Mouse (Mus musculus) midbrain, postnatal 0 days (tissue): Measurements from ENCODE around the gene Hist1h2bf. TPM values are rescaled to one million over a fixed set of nuclear protein-coding genes. Genes with fewer than 3 reads are reported as not detected.
"Not testable (repeated sequence)": the region's sequence is repeated elsewhere in the genome, so short reads cannot be mapped to it uniquely, and the experiment has no call there.

Source experiments
- ATAC-seq: fragments of 200-750 bp; cut with Nextera tagmentation; 2 replicates; pipeline ENCODE4 v1.8.0; 2017; ENCODE audit warnings: moderate number of reproducible peaks, mild to moderate bottlenecking, moderate TSS enrichment, moderate library complexity; ENCODE audit not compliant: low FRiP score
- DNase-seq: peaks from one replicate; pipeline ENCODE4 v3.0.0-alpha.2; 2015; ENCODE audit warnings: low spot score
- H3K27ac ChIP-seq: fragments of 300-500 bp; sonication (generic); 2 replicates; pipeline ENCODE4 v1.5.1; 2014; ENCODE audit warnings: low read depth, mild to moderate bottlenecking, low read length, mixed read lengths
- H3K27me3 ChIP-seq: fragments of 300-500 bp; sonication (generic); 2 replicates; pipeline ENCODE4 v1.6.1; 2014; ENCODE audit warnings: low read length, control low read depth, mixed read lengths; ENCODE audit not compliant: insufficient read depth
- H3K36me3 ChIP-seq: fragments of 300-500 bp; sonication (generic); 2 replicates; pipeline ENCODE4 v1.6.1; 2014; ENCODE audit warnings: low read length, control low read depth, mixed read lengths; ENCODE audit not compliant: insufficient read depth
- H3K4me1 ChIP-seq: fragments of 300-500 bp; sonication (generic); 2 replicates; pipeline ENCODE4 v1.6.1; 2014; ENCODE audit warnings: mild to moderate bottlenecking, control low read depth, antibody characterized with exemption, low read length, mixed read lengths; ENCODE audit not compliant: insufficient read depth
- H3K4me2 ChIP-seq: fragments of 300-500 bp; sonication (generic); 2 replicates; pipeline ENCODE4 v1.6.1; 2014; ENCODE audit warnings: low read depth, mild to moderate bottlenecking, low read length, mixed read lengths; ENCODE audit not compliant: poor library complexity, severe bottlenecking
- H3K4me3 ChIP-seq: fragments of 300-500 bp; sonication (generic); 2 replicates; pipeline ENCODE4 v1.5.1; 2014; ENCODE audit warnings: low read depth, mild to moderate bottlenecking, low read length, moderate library complexity
- H3K9ac ChIP-seq: fragments of 300-500 bp; sonication (generic); replicated peaks from 2 replicates; pipeline ENCODE4 v1.6.1; 2014; ENCODE audit warnings: mild to moderate bottlenecking, low read length, moderate library complexity, mixed read lengths; ENCODE audit not compliant: poor library complexity, severe bottlenecking
- H3K9me3 ChIP-seq: fragments of 300-500 bp; sonication (generic); 2 replicates; pipeline ENCODE4 v1.6.1; 2016; ENCODE audit warnings: low read length, control low read depth
- CTCF ChIP-seq: IDR thresholded peaks from 2 replicates; pipeline ENCODE4 v1.5.1; 2016; ENCODE audit warnings: antibody characterized with exemption, mild to moderate bottlenecking
- WGBS: fragments of 180-500 bp; shearing (Covaris S2); extraction: QIAGEN DNeasy Blood & Tissue Kit; methylation state at CpG from one replicate; pipeline ENCODE4 v1.1.7; 2014; 5-methylcytosine and 5-hydroxymethylcytosine counted together
- polyA plus RNA-seq: library from polyadenylated mRNA; unstranded; fragments of >200 nt; fragmentation: Nextera tagmentation; extraction: Ambion mirVana; gene quantifications from 2 replicates; pipeline ENCODE4 v1.2.1, GENCODE M21; 2015
- total RNA-seq: library from RNA; depleted of rRNA; stranded (reverse); fragments of >200 nt; gene quantifications from 2 replicates; pipeline ENCODE4 v1.2.3, GENCODE M21; 2014

The Hist1h2bf gene
- total and polyA plus RNA-seq, 2 experiments from 2014 or later: 0.43 to 327 TPM

DNA sequence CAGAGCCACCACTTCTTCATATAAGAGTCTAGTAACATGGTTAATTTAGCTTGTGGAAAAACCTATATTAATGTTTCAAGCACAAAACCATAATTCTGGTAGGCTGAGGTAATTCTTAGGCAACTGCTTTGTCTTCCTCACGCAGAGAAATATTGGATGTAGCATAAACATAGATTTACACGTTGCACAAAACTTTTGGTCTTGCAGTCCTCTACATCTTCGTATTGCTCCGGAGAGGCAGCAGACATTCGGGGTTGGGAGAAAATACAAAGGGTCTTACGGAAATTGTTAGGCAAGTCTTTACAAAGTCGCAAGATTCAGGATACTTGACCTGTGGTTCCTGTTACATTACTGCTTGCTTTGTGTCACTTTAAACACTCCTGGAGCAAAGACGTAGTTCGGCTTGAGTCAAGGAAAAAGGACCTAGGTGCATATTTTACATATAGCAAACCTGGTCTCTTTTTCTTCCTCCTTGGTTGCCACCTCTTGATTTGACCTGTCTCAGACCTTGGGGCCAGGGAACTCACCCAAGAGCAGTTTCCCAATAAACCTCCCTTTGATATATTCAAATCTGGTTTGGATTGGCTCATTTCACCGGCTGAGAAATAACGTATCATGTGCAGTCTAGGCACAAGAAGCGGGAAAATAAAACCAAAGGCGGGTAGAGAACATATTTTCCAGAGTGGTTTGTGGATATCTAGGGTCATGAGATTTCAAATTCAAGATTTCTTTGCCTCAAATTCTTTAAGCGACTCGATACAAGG, 39.4 kb downstream of the Hist1h2bf start:
- under 1% methylated on average over 15 of the region's 15 CpGs for WGBS
- no peak for DNase-seq
- no peaks in the 10 kb centered on the region for H3K9me3 ChIP-seq
- H3K4me2 ChIP-seq: peak overlapping the region; percentile 69
- no peaks in the 10 kb centered on the region for H3K36me3 ChIP-seq
- H3K9ac ChIP-seq: no peak overlapping the region
- no peak overlapping the region for H3K27ac ChIP-seq
- H3K4me1 ChIP-seq: peaks cover 10% of the 10 kb centered on the region
- no peak for ATAC-seq
- H3K4me3 ChIP-seq: peak overlapping the region; percentile 46
- no peaks in the 10 kb centered on the region for H3K27me3 ChIP-seq
- no peak for TF ChIP-seq CTCF

DNA sequence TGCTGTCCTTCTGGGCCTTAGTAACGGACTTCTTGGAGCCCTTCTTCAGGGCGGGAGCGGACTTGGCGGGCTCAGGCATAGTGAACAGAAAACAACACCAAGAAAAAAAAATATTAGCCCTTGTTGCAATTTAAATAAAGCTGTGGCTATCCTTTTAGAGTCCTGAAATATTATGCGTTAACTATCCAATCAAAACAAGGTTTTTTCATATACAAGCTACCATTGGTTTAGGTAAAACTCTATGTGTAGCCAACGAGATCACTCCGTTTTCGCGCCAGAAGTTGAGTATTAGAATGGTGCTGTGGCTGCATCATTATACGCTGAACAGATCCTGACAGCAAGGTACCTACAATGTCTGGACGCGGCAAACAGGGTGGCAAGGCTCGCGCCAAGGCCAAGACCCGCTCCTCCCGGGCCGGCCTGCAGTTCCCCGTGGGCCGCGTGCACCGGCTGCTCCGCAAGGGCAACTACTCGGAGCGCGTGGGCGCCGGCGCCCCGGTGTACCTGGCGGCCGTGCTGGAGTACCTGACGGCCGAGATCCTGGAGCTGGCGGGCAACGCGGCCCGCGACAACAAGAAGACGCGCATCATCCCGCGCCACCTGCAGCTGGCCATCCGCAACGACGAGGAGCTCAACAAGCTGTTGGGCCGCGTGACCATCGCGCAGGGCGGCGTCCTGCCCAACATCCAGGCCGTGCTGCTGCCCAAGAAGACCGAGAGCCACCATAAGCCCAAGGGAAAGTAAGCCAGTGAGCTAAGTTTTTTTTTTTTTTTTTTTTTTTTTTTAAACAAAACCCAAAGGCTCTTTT, 40.2 kb downstream of the Hist1h2bf start, which contains the start of gene Hist1h2af:
Gene Hist1h2af (plus strand): TSS at position 347 of the 808 bp plus-strand sequence.
- H3K27me3 ChIP-seq, H3K36me3 ChIP-seq, H3K27ac ChIP-seq, H3K9ac ChIP-seq, H3K9me3 ChIP-seq, ATAC-seq: not testable (repeated sequence)
- peak within 1 kb of the TSS; percentile 46 for H3K4me3 ChIP-seq
- peaks cover 10% of the 10 kb centered on the region for H3K4me1 ChIP-seq
- WGBS: 0% methylated on average over 23 of the region's 53 CpGs
- DNase-seq: peak; percentile 94
- H3K4me2 ChIP-seq: peak within 1 kb of the TSS; percentile 69

DNA sequence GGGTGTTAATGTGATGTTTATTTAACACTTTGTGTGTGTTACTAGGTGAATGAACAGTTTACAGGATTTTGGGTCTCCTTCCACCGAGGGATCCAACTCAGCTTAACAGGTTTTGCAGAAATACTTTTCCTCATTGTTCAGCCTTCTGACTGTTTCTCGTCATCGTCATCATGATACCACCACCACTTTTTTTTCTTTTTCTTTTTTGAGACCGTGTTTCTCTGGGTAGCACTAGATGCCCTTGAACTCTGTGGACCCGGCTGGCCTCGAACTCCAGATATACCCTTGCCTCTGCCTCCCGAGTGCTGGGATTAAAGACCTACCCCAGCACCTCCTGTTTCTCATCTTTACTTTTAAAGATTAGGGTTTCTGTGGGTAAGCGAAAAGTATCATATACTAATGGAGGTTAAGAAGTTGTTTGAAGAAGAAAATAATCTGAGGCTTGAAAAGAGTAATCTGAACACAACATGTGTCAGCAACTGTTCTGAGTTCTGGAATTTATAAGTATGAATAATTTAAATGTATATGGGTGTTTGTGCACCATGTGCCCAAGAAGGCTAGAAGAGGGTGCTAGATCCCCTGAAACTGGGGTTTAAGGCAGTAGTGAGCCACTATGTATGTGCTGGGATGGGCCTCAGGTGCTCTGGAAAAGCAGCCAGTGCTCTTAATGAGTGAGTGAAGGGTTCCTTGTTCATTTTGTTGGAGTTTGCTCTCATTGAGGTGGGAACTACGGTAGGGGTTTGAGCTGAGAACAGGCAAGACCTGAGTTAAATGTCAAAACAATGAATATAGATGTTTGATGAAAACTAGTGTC, 41.5 kb downstream of the Hist1h2bf start:
- Histone ChIP-seq H3K27me3 (no peaks in the 10 kb centered on the region), H3K4me3 (peak overlapping the region; percentile 52), H3K27ac (no peak overlapping the region), H3K9me3 (no peaks in the 10 kb centered on the region), H3K4me2 (peak overlapping the region; percentile 58), H3K36me3 (no peaks in the 10 kb centered on the region), H3K4me1 (peaks cover 10% of the 10 kb centered on the region), H3K9ac (no peak overlapping the region)
- TF ChIP-seq CTCF: no peak
- ATAC-seq (no peak), DNase-seq (no peak)
- 21% methylated on average over 9 of the region's 9 CpGs for WGBS

DNA sequence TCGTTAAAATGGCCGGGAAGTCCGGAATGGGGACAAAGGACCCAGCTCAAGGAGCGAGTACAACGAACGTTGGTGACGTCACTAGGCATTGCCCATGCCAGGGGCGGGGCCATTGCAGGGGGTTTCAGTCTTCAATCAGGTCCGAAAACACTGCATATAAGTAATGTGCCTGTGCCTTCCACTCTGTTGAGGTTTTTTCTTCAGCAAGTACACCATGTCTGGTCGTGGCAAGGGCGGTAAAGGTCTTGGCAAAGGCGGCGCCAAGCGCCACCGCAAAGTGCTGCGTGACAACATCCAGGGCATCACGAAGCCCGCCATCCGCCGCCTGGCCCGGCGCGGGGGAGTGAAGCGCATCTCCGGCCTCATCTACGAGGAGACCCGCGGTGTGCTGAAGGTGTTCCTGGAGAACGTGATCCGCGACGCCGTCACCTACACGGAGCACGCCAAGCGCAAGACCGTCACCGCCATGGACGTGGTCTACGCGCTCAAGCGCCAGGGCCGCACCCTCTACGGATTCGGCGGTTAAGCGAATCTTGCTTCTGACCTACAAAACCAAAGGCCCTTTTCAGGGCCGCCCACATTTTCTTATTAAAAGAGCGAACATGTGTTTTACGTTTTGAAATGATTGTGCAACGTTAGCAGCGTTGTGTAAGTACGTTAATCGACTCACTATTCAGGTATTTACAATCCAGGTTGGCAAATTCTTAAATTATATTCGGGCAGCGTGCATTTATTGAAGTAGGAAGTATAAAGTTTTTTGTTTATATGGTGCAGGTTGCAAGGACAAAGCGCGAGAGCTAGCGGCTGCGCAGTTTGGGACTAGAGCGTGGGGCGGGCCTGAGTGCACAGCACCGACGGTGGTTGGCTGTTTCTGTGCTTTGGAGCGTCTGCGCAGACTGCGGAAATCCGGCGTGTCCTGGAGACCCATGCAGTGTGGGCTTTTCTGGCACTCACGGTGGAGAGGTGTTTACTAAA, 42.8 kb downstream of the Hist1h2bf start, which contains the start of gene Hist1h4h:
Gene Hist1h4h (plus strand): TSS at position 150 of the 975 bp plus-strand sequence.
- H3K4me3 ChIP-seq: peak within 1 kb of the TSS; percentile 52
- no peak for TF ChIP-seq CTCF
- peak within 1 kb of the TSS; percentile 93 for H3K27ac ChIP-seq
- H3K27me3 ChIP-seq: no peaks in the 10 kb centered on the region
- H3K9me3 ChIP-seq: no peaks in the 10 kb centered on the region
- peaks cover 10% of the 10 kb centered on the region for H3K4me1 ChIP-seq
- WGBS: under 1% methylated on average over 56 of the region's 70 CpGs
- DNase-seq (peak; percentile 99), ATAC-seq (peak; percentile 90)
- H3K36me3 ChIP-seq: no peaks in the 10 kb centered on the region
- peak within 1 kb of the TSS; percentile 58 for H3K4me2 ChIP-seq
- H3K9ac ChIP-seq: peak within 1 kb of the TSS; percentile 66
